Mouse (Mus musculus) R1 (cell line): ENCODE results near the gene Elavl2.
A peak's percentile ranks its signal among the peaks of the same experiment; 100 is the strongest.
"Not testable (repeated sequence)": the region's sequence is repeated elsewhere in the genome, so short reads cannot be mapped to it uniquely, and the experiment has no call there.

Experiments
- DNase-seq: peaks from one replicate; pipeline ENCODE4 v3.0.0-alpha.2; 2018; ENCODE audit warnings: low read depth, low spot score

Elavl2 gene

GRCm38 (mm10) chr4:91334177-91334576 lies 66.4 kb downstream of the Elavl2 start:
- DNase-seq: peak; percentile 85

GRCm38 (mm10) chr4:91310801-91311200 lies 89.8 kb downstream of the Elavl2 start:
- DNase-seq: no peak

GRCm38 (mm10) chr4:91297706-91298105 lies 102.9 kb downstream of the Elavl2 start:
- DNase-seq: no peak

GRCm38 (mm10) chr4:91295317-91295716 lies 105.3 kb downstream of the Elavl2 start:
- DNase-seq: no peak

- no peak for DNase-seq
These were observed 109.1 kb downstream of the Elavl2 start for GRCm38 (mm10) chr4:91291526-91291925.

GRCm38 (mm10) chr4:91290373-91290772 lies 110.2 kb downstream of the Elavl2 start:
- DNase-seq: no peak

- no peak for DNase-seq
These were observed 111.4 kb downstream of the Elavl2 start for GRCm38 (mm10) chr4:91289151-91289550.

GRCm38 (mm10) chr4:91268390-91268789 lies 132.2 kb downstream of the Elavl2 start:
- DNase-seq: no peak

- no peak for DNase-seq
These were observed 136.7 kb downstream of the Elavl2 start for GRCm38 (mm10) chr4:91263733-91264440.

GRCm38 (mm10) chr4:91262839-91263238 lies 137.7 kb downstream of the Elavl2 start:
- DNase-seq: no peak

- no peak for DNase-seq
These were observed 140.0 kb downstream of the Elavl2 start for GRCm38 (mm10) chr4:91260622-91261021.

- DNase-seq: no peak
These were observed 151.9 kb downstream of the Elavl2 start for GRCm38 (mm10) chr4:91248650-91249049.

GRCm38 (mm10) chr4:91245136-91245535 lies 155.4 kb downstream of the Elavl2 start:
- not testable (repeated sequence) for DNase-seq

- DNase-seq: no peak
These were observed 156.0 kb downstream of the Elavl2 start for GRCm38 (mm10) chr4:91244554-91244953.

GRCm38 (mm10) chr4:91243896-91244295 lies 156.7 kb downstream of the Elavl2 start:
- DNase-seq: no peak

GRCm38 (mm10) chr4:91238739-91239485 lies 161.7 kb downstream of the Elavl2 start:
- DNase-seq: no peak

- DNase-seq: peak; percentile 13
These were observed 163.6 kb downstream of the Elavl2 start for GRCm38 (mm10) chr4:91236976-91237375.

GRCm38 (mm10) chr4:91234941-91235340 lies 165.6 kb downstream of the Elavl2 start:
- no peak for DNase-seq

GRCm38 (mm10) chr4:91233599-91233998 lies 167.0 kb downstream of the Elavl2 start:
- no peak for DNase-seq

GRCm38 (mm10) chr4:91230439-91230863 lies 170.1 kb downstream of the Elavl2 start:
- no peak for DNase-seq

- no peak for DNase-seq
These were observed 172.2 kb downstream of the Elavl2 start for GRCm38 (mm10) chr4:91228341-91228740.

GRCm38 (mm10) chr4:91223811-91224210 lies 176.8 kb downstream of the Elavl2 start:
- DNase-seq: peak; percentile 70

GRCm38 (mm10) chr4:91219322-91219721 lies 181.3 kb downstream of the Elavl2 start:
- DNase-seq: no peak
